In the genomic region with DNA sequence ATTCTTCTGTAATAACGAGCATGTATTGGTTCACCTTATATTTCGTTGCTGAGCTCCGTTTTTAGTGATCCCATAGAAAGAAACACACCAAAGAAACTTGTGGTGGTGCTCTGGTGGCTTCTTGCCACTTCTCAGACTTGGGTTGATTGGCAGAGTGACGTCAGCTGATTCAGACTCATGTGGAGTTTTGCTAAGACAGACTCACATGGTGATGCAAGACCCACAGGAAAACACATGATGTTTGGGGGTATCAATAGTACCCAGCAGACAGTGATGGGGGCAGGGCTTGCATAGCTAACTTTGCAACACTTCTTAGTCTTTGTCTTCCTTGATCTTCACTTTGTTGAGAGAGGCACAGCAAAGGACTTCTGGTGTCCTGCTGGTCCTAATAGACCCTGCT, we compare ENCODE assay signal across 14 mouse cellular contexts. TPM values are rescaled to one million over a fixed set of nuclear protein-coding genes. Genes with fewer than 3 reads are reported as not detected.
"Had no signal": no experiment of that assay in that cellular context is flagged by ENCODE, and none has a peak within 500 bp of the region (broad histone marks: within the 10 kb centered on the region; RNA-seq: fewer than 3 reads in every experiment).

No protein-coding gene starts in this region.

- ATAC-seq: intestine, postnatal 0 days had no signal

- DNase-seq: kidney, adult 2 months; kidney, postnatal 25 days; layer of hippocampus, adult 9-11 months; liver, embryonic 13.5 days; midbrain, embryonic 14.5 days; thymus, adult 2 months; thymus, postnatal 14 days; thymus, postnatal 4 days had no signal

- H3K4me3 ChIP-seq: layer of hippocampus, adult 2 months; left cerebral cortex, adult 2 months; liver, embryonic 13.5 days; lung, embryonic 15.5 days had no signal

- H3K36me3 ChIP-seq: liver, embryonic 13.5 days; lung, embryonic 15.5 days had no signal

- H3K9me3 ChIP-seq: liver, embryonic 13.5 days; lung, embryonic 15.5 days had no signal

- H3K27ac ChIP-seq: kidney, postnatal 0 days; layer of hippocampus, adult 2 months; left cerebral cortex, adult 2 months; liver, embryonic 13.5 days; lung, embryonic 15.5 days had no signal

- H3K9ac ChIP-seq: liver, embryonic 13.5 days; lung, embryonic 15.5 days had no signal

- H3K4me2 ChIP-seq: liver, embryonic 13.5 days; lung, embryonic 15.5 days had no signal

- H3K27me3 ChIP-seq: liver, embryonic 13.5 days; lung, embryonic 15.5 days had no signal

RNA-seq across cellular contexts. Expression of a gene that starts 21.4 kb away (rescaled TPM):
- total RNA-seq: liver, adult 2 months had no signal
